Mouse (Mus musculus) adrenal gland (tissue): ENCODE measurements around the gene Robo2.

Experiments used
- intact Hi-C: fragments of 180-260 bp; cut with DNase I; formaldehyde crosslinking; loops from one replicate; pipeline ENCODE4 v1.15.1; 2025

Gene Robo2

GRCm38 (mm10) chr16:73957675-73958523 lies 453.7 kb downstream of the Robo2 start:
- intact Hi-C loops, result no loop called here

GRCm38 (mm10) chr16:73946171-73946570 lies 465.5 kb downstream of the Robo2 start:
- intact Hi-C loops, result no loop called here

- intact Hi-C loops, result no loop called here
Observed at GRCm38 (mm10) chr16:73940211-73940541, 471.4 kb downstream of the Robo2 start.

GRCm38 (mm10) chr16:73939423-73940210 lies 472.0 kb downstream of the Robo2 start:
- intact Hi-C loops, result no loop called here

DNA sequence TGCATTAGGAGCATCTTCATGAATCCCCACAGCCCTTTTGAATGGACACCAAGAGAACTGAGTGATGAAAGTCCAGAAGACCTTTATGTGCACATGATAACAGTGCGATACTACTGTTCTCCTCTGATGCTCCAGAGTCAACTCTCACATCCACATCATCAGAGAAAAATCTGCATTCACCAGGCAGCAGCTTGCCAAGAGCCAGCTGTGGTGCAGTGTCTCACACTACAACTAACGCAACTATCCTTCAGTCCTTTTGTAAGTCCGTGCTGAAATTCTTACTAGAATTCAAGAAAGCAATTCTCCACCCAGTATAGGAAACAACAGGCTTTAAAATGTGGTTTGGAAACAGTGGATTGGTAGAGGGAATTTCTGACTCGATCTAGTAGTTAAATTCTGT lies 481.3 kb downstream of the Robo2 start:
- intact Hi-C loops, result no loop called here

DNA sequence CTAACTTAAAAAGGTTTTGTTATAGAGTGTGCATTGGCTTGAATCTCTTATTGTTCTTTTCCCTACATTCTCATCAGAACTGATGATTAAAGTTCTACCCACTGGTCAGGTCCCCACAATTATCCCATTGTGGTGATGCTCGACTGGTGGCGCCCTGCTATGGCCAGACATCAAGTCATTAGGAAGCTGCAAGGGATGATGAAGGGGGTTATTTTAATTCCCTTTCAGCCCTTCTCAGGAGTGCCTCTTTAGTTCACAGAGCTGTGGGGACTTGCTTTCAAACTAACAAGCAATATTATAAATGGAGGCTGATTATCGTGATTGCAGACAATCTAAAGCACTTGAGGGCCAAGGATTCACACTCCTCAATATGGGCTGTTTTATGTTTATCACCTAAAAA lies 484.1 kb downstream of the Robo2 start:
- intact Hi-C loops, result no loop called here

- intact Hi-C loops, result no loop called here
Observed at GRCm38 (mm10) chr16:73915425-73915824, 496.2 kb downstream of the Robo2 start.

DNA sequence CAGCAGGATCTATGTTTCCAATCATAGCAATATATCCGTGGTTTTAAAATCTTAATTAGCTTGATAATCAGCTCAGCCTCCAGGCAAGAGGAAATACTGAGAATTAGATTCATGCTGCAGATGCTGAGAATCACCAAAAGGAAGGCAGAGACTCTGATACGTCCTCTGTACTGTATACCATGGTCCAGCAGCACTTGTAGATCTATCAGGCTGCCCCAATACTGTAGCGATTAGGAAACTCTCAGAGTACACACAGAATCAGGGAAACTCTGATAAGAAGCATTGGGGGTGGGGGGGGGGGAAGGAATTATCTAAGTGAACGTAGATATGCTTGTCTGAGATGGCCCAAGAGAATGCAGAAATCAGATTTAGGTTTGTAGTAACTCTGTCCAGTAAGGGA lies 496.7 kb downstream of the Robo2 start:
- intact Hi-C loops, result no loop called here

DNA sequence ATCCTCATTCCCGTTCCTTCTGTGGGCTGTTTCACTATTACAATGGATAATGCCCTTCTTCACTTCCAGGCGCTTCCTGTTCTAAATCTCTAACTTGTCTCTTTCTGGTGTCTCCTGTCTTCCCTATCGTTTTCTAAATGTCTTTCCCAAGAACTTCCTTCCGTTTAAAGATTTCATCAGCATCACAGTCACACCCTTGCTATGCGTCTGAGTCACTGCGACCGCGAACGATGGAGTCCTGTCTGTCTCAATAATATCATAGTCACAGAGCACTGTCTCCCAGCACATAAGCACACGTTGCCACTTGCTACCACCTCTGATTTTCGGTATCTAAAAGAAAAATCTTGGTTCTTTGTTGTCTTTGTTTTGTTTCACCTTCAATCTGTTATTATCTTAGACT lies 503.1 kb downstream of the Robo2 start:
- intact Hi-C loops, result no loop called here

GRCm38 (mm10) chr16:73896856-73897255 lies 514.8 kb downstream of the Robo2 start:
- intact Hi-C loops, result no loop called here

DNA sequence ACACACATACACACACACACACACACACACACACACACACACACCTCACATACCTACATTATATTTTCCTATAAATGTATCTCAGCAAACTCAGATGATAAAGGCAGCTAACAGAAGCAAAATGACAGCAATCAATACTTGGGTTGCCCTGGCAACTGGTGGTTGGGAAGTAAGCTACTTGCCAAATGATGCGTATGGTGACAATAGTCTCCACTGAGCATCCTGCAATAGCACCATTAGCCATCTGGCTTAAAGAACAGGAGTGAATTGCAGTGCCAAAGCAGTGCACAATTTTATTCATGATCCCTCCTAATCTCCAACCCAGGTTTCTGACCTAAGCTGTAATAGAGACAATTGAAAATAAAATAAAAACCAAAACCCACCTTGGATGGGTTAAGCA lies 529.7 kb downstream of the Robo2 start:
- intact Hi-C loops, result no loop called here

GRCm38 (mm10) chr16:73877973-73878372 lies 533.7 kb downstream of the Robo2 start:
- intact Hi-C loops, result no loop called here

- intact Hi-C loops, result no loop called here
Observed at GRCm38 (mm10) chr16:73874991-73875390, 536.6 kb downstream of the Robo2 start.

- intact Hi-C loops, result no loop called here
Observed at GRCm38 (mm10) chr16:73873828-73874558, 537.6 kb downstream of the Robo2 start.

GRCm38 (mm10) chr16:73870296-73870695 lies 541.3 kb downstream of the Robo2 start:
- intact Hi-C loops, result no loop called here

DNA sequence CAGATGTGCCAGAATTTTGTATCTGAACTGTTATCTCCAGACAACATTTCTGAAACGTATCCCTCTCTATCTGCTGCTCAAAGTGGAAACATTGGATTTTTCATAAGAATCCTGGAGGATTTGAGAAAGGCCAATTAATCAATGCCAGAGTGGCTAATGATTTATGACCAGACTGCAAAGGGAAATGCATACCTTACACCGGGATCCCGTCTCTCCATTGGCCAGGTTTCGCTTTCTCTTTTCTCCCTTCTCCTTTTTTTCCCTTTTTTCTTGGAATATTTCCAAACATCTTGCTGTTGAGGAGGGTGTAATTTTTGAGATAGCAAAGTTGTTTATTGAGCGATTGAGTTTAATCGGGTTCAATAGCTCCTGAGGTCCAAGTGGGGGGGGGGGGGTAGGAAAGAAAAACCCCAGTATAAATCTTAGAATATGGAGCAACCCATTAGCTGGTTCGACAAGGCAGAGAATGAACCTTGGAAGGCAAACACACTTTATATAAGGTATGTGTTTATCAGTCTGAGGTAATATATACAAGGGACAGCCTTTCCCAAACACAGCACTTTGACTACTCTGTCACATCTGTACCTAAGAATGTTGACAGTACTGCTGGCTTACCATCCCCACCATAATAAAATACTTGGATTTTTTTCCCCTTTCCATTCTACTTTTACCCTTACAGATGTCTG lies 542.0 kb downstream of the Robo2 start:
- intact Hi-C loops, result no loop called here

GRCm38 (mm10) chr16:73864625-73865024 lies 547.0 kb downstream of the Robo2 start:
- intact Hi-C loops, result no loop called here

DNA sequence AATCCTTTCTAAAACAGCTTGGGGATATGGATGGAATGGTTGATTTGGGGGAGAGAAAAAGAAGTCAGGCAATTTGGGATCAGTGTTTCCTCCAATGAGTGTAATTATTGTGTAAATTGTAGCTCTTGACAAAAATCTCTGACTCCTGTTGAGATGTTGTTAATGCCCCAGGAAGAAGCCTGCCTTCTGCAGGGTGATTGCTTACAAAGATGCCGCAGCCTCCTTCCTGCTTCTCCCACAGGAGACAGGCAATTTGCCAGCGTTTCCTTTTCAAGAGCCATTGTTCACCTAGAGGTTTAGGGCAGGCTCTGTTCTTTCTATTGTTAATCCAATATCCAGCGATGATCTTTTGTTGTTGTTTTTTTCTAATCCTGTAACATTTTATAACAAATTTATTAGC lies 547.9 kb downstream of the Robo2 start:
- intact Hi-C loops, result no loop called here

DNA sequence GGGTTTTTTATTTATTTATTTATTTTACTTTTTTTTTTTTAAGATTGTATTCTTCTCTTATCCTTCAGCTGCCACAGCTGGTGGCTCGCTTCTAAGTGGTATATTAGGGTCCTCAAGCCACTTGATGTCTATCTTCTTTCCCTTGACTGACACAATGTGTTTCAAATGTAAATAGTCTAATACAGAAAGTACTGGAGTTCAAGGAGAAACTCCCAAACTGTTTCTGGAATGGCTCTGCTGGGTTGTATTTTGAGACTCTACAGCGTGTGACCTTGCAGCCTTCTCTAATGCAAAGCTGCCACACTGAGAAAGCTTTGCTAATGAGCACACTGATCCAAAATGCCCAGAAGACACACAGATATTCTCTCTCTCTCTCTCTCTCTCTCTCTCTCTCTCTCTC lies 552.9 kb downstream of the Robo2 start:
- intact Hi-C loops, result no loop called here

- intact Hi-C loops, result no loop called here
Observed at GRCm38 (mm10) chr16:73855821-73856220, 555.8 kb downstream of the Robo2 start.
